Mouse (Mus musculus) hindbrain, embryonic 14.5 days (tissue): ENCODE measurements around the gene Hist1h2ak. TPM values are rescaled to one million over a fixed set of nuclear protein-coding genes. Genes with fewer than 3 reads are reported as not detected.
"Not testable (repeated sequence)": the region's sequence is repeated elsewhere in the genome, so short reads cannot be mapped to it uniquely, and the experiment has no call there.

Experiments used
- ATAC-seq: fragments of 200-750 bp; cut with Nextera tagmentation; 2 replicates; pipeline ENCODE4 v1.8.0; 2017; ENCODE audit warnings: moderate number of reproducible peaks, mild to moderate bottlenecking, moderate TSS enrichment, moderate library complexity; ENCODE audit not compliant: low FRiP score
- DNase-seq: peaks from one replicate; pipeline ENCODE4 v3.0.0-alpha.2; 2015; ENCODE audit warnings: low spot score
- H3K27ac ChIP-seq: fragments of 300-500 bp; sonication (generic); 2 replicates; pipeline ENCODE4 v1.5.1; 2014; ENCODE audit warnings: mild to moderate bottlenecking, moderate library complexity
- H3K27me3 ChIP-seq: fragments of 300-500 bp; sonication (generic); 2 replicates; pipeline ENCODE4 v1.6.1; 2014; ENCODE audit warnings: mild to moderate bottlenecking, low read length, mixed read lengths; ENCODE audit not compliant: control insufficient read depth, insufficient read depth
- H3K36me3 ChIP-seq: fragments of 300-500 bp; sonication (generic); replicated peaks from 2 replicates; pipeline ENCODE4 v1.6.1; 2014; ENCODE audit not compliant: control insufficient read depth, insufficient read depth
- H3K4me1 ChIP-seq: fragments of 300-500 bp; sonication (generic); replicated peaks from 2 replicates; pipeline ENCODE4 v1.6.1; 2014; ENCODE audit warnings: antibody characterized with exemption, low read length, mixed read lengths; ENCODE audit not compliant: control insufficient read depth, insufficient read depth
- H3K4me2 ChIP-seq: fragments of 300-500 bp; sonication (generic); replicated peaks from 2 replicates; pipeline ENCODE4 v1.6.1; 2014; ENCODE audit warnings: mild to moderate bottlenecking, moderate library complexity
- H3K4me3 ChIP-seq: fragments of 300-500 bp; sonication (generic); replicated peaks from 2 replicates; pipeline ENCODE4 v1.5.1; 2014; ENCODE audit warnings: mild to moderate bottlenecking, low read length
- H3K9ac ChIP-seq: fragments of 300-500 bp; sonication (generic); 2 replicates; pipeline ENCODE4 v1.6.1; 2014
- H3K9me3 ChIP-seq: fragments of 300-500 bp; sonication (generic); 2 replicates; pipeline ENCODE4 v1.6.1; 2016; ENCODE audit warnings: low read length; ENCODE audit not compliant: control insufficient read depth
- WGBS: fragments of 180-500 bp; shearing (Covaris S2); extraction: QIAGEN DNeasy Blood & Tissue Kit; methylation state at CpG from one replicate; pipeline ENCODE4 v1.1.7; 2014; 5-methylcytosine and 5-hydroxymethylcytosine counted together
- polyA plus RNA-seq: library from polyadenylated mRNA; unstranded; fragments of >200 nt; fragmentation: Nextera tagmentation; extraction: Ambion mirVana; gene quantifications from 2 replicates; pipeline ENCODE4 v1.2.1, GENCODE M21; 2014

Hist1h2ak gene
- polyA plus RNA-seq, 1 experiment from 2014 or later, result 3.4 TPM

GRCm38 (mm10) chr13:21778814-21779766, 25.5 kb upstream of the Hist1h2ak start:
- H3K4me2 ChIP-seq, result peak overlapping the region; percentile 69
- 5% methylated on average over 33 of the region's 33 CpGs for WGBS
- H3K27ac ChIP-seq, result peak overlapping the region; percentile 63
- H3K4me1 ChIP-seq, result peaks cover 22% of the 10 kb centered on the region
- H3K27me3 ChIP-seq, result no peaks in the 10 kb centered on the region
- peak overlapping the region; percentile 33 for H3K4me3 ChIP-seq
- H3K9me3 ChIP-seq, result no peaks in the 10 kb centered on the region
- peak overlapping the region; percentile 32 for H3K9ac ChIP-seq
- no peaks in the 10 kb centered on the region for H3K36me3 ChIP-seq
- peak; percentile 95 for ATAC-seq
- peak; percentile 95 for DNase-seq

GRCm38 (mm10) chr13:21755707-21756106, 2.1 kb upstream of the Hist1h2ak start:
- DNase-seq (no peak), ATAC-seq (no peak)
- Histone ChIP-seq H3K27me3 (no peaks in the 10 kb centered on the region), H3K4me2 (no peak overlapping the region), H3K36me3 (no peaks in the 10 kb centered on the region), H3K27ac (no peak overlapping the region), H3K4me3 (no peak overlapping the region), H3K9ac (no peak overlapping the region), H3K4me1 (peaks cover 19% of the 10 kb centered on the region), H3K9me3 (no peaks in the 10 kb centered on the region)
- WGBS, result 70% methylated on average over 1 of the region's 1 CpGs

- Histone ChIP-seq H3K4me3 (peak overlapping the region; percentile 38), H3K4me1 (peaks cover 21% of the 10 kb centered on the region), H3K27ac (peak overlapping the region; percentile 16; the same call in 1 of the 2 replicates), H3K9ac (peak overlapping the region; percentile 54), H3K4me2 (peak overlapping the region; percentile 87)
- H3K9me3 ChIP-seq, H3K36me3 ChIP-seq, H3K27me3 ChIP-seq, ATAC-seq: not testable (repeated sequence)
- peak; percentile 56 for DNase-seq
- WGBS, result under 1% methylated on average over 16 of the region's 26 CpGs
These were observed 821 bp upstream of the Hist1h2ak start for GRCm38 (mm10) chr13:21754294-21755001.

GRCm38 (mm10) chr13:21753051-21753523, 540 bp downstream of the Hist1h2ak start:
- H3K4me2 ChIP-seq, result peak overlapping the region; percentile 87
- H3K9ac ChIP-seq, result peak overlapping the region; percentile 61
- no peaks in the 10 kb centered on the region for H3K36me3 ChIP-seq
- peaks cover 33% of the 10 kb centered on the region for H3K4me1 ChIP-seq
- no peaks in the 10 kb centered on the region for H3K27me3 ChIP-seq
- DNase-seq, result peak; percentile 25
- no peaks in the 10 kb centered on the region for H3K9me3 ChIP-seq
- no peak for ATAC-seq
- 3% methylated on average over 9 of the region's 10 CpGs for WGBS
- H3K27ac ChIP-seq, result peak overlapping the region; percentile 90
- H3K4me3 ChIP-seq, result peak overlapping the region; percentile 38

- WGBS, result 68% methylated on average over 3 of the region's 3 CpGs
- no peaks in the 10 kb centered on the region for H3K36me3 ChIP-seq
- no peaks in the 10 kb centered on the region for H3K9me3 ChIP-seq
- peaks cover 37% of the 10 kb centered on the region for H3K4me1 ChIP-seq
- peak overlapping the region; percentile 87; the same call in 1 of the 2 replicates for H3K4me2 ChIP-seq
- DNase-seq (no peak), ATAC-seq (no peak)
- H3K4me3 ChIP-seq, result no peak overlapping the region
- H3K27ac ChIP-seq, result no peak overlapping the region
- no peaks in the 10 kb centered on the region for H3K27me3 ChIP-seq
- H3K9ac ChIP-seq, result no peak overlapping the region
These were observed 1.3 kb downstream of the Hist1h2ak start for GRCm38 (mm10) chr13:21752356-21752755.

GRCm38 (mm10) chr13:21751827-21752226, 1.8 kb downstream of the Hist1h2ak start:
- Histone ChIP-seq H3K9me3 (no peaks in the 10 kb centered on the region), H3K27ac (no peak overlapping the region), H3K9ac (no peak overlapping the region), H3K4me3 (no peak overlapping the region), H3K36me3 (no peaks in the 10 kb centered on the region), H3K4me2 (no peak overlapping the region), H3K27me3 (no peaks in the 10 kb centered on the region), H3K4me1 (peaks cover 39% of the 10 kb centered on the region)
- no peak for ATAC-seq
- DNase-seq, result no peak
- 75% methylated on average over 3 of the region's 3 CpGs for WGBS

- no peak for DNase-seq
These were observed 2.2 kb downstream of the Hist1h2ak start for GRCm38 (mm10) chr13:21751417-21751816.

GRCm38 (mm10) chr13:21750159-21751017, 3.2 kb downstream of the Hist1h2ak start, which contains the start of gene Hist1h4k:
Gene Hist1h4k, minus strand, starts transcription at chr13:21750505.
- not testable (repeated sequence) for H3K9me3 ChIP-seq, H3K36me3 ChIP-seq, H3K27me3 ChIP-seq
- WGBS, result 0% methylated on average over 43 of the region's 56 CpGs
- peaks cover 39% of the 10 kb centered on the region for H3K4me1 ChIP-seq
- peak within 1 kb of the TSS; percentile 86 for H3K27ac ChIP-seq
- ATAC-seq (peak; percentile 91), DNase-seq (peak; percentile 95)
- peak within 1 kb of the TSS; percentile 75 for H3K9ac ChIP-seq
- H3K4me3 ChIP-seq, result peak within 1 kb of the TSS; percentile 53
- peak within 1 kb of the TSS; percentile 90 for H3K4me2 ChIP-seq

More at GRCm38 (mm10) chr13:21751417-21751816, 2.2 kb downstream of the Hist1h2ak start:
- no peak for ATAC-seq
- Histone ChIP-seq H3K4me1 (peaks cover 39% of the 10 kb centered on the region), H3K9ac (no peak overlapping the region), H3K4me2 (no peak overlapping the region), H3K27ac (no peak overlapping the region), H3K4me3 (no peak overlapping the region), H3K9me3 (no peaks in the 10 kb centered on the region), H3K36me3 (no peaks in the 10 kb centered on the region), H3K27me3 (no peaks in the 10 kb centered on the region)
